Mouse (Mus musculus) limb, embryonic 10.5 days (tissue): ENCODE data around the gene Ropn1. TPM values are rescaled to one million over a fixed set of nuclear protein-coding genes. Genes with fewer than 3 reads are reported as not detected.

ENCODE experiments used
- DNase-seq: peaks from one replicate; pipeline ENCODE4 v3.0.0-alpha.2; 2017; ENCODE audit warnings: low spot score
- H3K27ac ChIP-seq: fragments of 300-500 bp; sonication (generic); 2 replicates; pipeline ENCODE4 v1.5.1; 2016; ENCODE audit warnings: mild to moderate bottlenecking
- H3K27me3 ChIP-seq: fragments of 300-500 bp; sonication (generic); 2 replicates; pipeline ENCODE4 v1.6.1; 2016; ENCODE audit warnings: low read depth, mild to moderate bottlenecking; ENCODE audit not compliant: poor library complexity, severe bottlenecking
- H3K36me3 ChIP-seq: fragments of 300-500 bp; sonication (generic); 2 replicates; pipeline ENCODE4 v1.6.1; 2016; ENCODE audit warnings: mild to moderate bottlenecking, moderate library complexity
- H3K4me1 ChIP-seq: fragments of 300-500 bp; sonication (generic); 2 replicates; pipeline ENCODE4 v1.6.1; 2016
- H3K4me3 ChIP-seq: fragments of 300-500 bp; sonication (generic); 2 replicates; pipeline ENCODE4 v1.5.1; 2016; ENCODE audit warnings: mild to moderate bottlenecking, moderate library complexity
- H3K9me3 ChIP-seq: fragments of 300-500 bp; sonication (generic); replicated peaks from 2 replicates; pipeline ENCODE4 v1.6.1; 2016; ENCODE audit warnings: mild to moderate bottlenecking
- WGBS: fragments of 180-500 bp; shearing (Covaris S2); methylation state at CpG from one replicate; pipeline ENCODE4 v1.1.7; 2016; 5-methylcytosine and 5-hydroxymethylcytosine counted together
- polyA plus RNA-seq: library from polyadenylated mRNA; unstranded; fragments of >200 nt; fragmentation: Nextera tagmentation; extraction: Ambion mirVana; gene quantifications from 2 replicates; pipeline ENCODE4 v1.2.1, GENCODE M21; 2016

The Ropn1 gene
- polyA plus RNA-seq, 1 experiment from 2014 or later: not detected

GRCm38 (mm10) chr16:34657983-34658382 lies 8.3 kb downstream of the Ropn1 start:
- Histone ChIP-seq H3K27ac (no peak overlapping the region), H3K27me3 (peaks cover 17% of the 10 kb centered on the region), H3K4me1 (peaks cover 17% of the 10 kb centered on the region), H3K9me3 (no peaks in the 10 kb centered on the region), H3K4me3 (peak overlapping the region; percentile 42), H3K36me3 (no peaks in the 10 kb centered on the region)
- DNase-seq: no peak
- WGBS: 27% methylated on average over 5 of the region's 5 CpGs

- H3K9me3 ChIP-seq: no peaks in the 10 kb centered on the region
- 37% methylated on average over 11 of the region's 11 CpGs for WGBS
- H3K4me1 ChIP-seq: peaks cover 17% of the 10 kb centered on the region
- H3K27me3 ChIP-seq: peaks cover 20% of the 10 kb centered on the region
- peak; percentile 50 for DNase-seq
- peak overlapping the region; percentile 42 for H3K4me3 ChIP-seq
- no peaks in the 10 kb centered on the region for H3K36me3 ChIP-seq
- H3K27ac ChIP-seq: peak overlapping the region; percentile 39; the same call in 1 of the 2 replicates
Observed at GRCm38 (mm10) chr16:34658388-34658787, 8.7 kb downstream of the Ropn1 start.

GRCm38 (mm10) chr16:34664553-34664952 lies 14.8 kb downstream of the Ropn1 start:
- Histone ChIP-seq H3K27ac (no peak overlapping the region), H3K36me3 (no peaks in the 10 kb centered on the region), H3K27me3 (peaks cover 57% of the 10 kb centered on the region), H3K9me3 (no peaks in the 10 kb centered on the region), H3K4me3 (no peak overlapping the region), H3K4me1 (peaks cover 7% of the 10 kb centered on the region; the same call in 1 of the 2 replicates)
- WGBS: 81% methylated on average over 3 of the region's 3 CpGs
- no peak for DNase-seq

- Histone ChIP-seq H3K9me3 (no peaks in the 10 kb centered on the region), H3K27me3 (peaks cover 61% of the 10 kb centered on the region), H3K27ac (no peak overlapping the region), H3K36me3 (no peaks in the 10 kb centered on the region), H3K4me3 (peak overlapping the region; percentile 24), H3K4me1 (peaks cover 11% of the 10 kb centered on the region; the same call in 1 of the 2 replicates)
- WGBS: 16% methylated on average over 20 of the region's 20 CpGs
- peak; percentile 82 for DNase-seq
Observed at GRCm38 (mm10) chr16:34667031-34667726, 17.5 kb downstream of the Ropn1 start.

- peaks cover 58% of the 10 kb centered on the region for H3K27me3 ChIP-seq
- peaks cover 11% of the 10 kb centered on the region; the same call in 1 of the 2 replicates for H3K4me1 ChIP-seq
- no peaks in the 10 kb centered on the region for H3K36me3 ChIP-seq
- WGBS: 78% methylated on average over 9 of the region's 9 CpGs
- H3K9me3 ChIP-seq: no peaks in the 10 kb centered on the region
- no peak for DNase-seq
- H3K4me3 ChIP-seq: no peak overlapping the region
- no peak overlapping the region for H3K27ac ChIP-seq
Observed at GRCm38 (mm10) chr16:34668341-34668740, 18.6 kb downstream of the Ropn1 start.

GRCm38 (mm10) chr16:34671966-34672365 lies 22.2 kb downstream of the Ropn1 start:
- no peak overlapping the region for H3K4me3 ChIP-seq
- no peak for DNase-seq
- H3K36me3 ChIP-seq: no peaks in the 10 kb centered on the region
- peaks cover 15% of the 10 kb centered on the region; the same call in 1 of the 2 replicates for H3K4me1 ChIP-seq
- H3K27ac ChIP-seq: no peak overlapping the region
- peaks cover 34% of the 10 kb centered on the region for H3K27me3 ChIP-seq
- 81% methylated on average over 7 of the region's 7 CpGs for WGBS
- H3K9me3 ChIP-seq: no peaks in the 10 kb centered on the region

- H3K27me3 ChIP-seq: peaks cover 29% of the 10 kb centered on the region
- WGBS: 87% methylated on average over 3 of the region's 3 CpGs
Observed at GRCm38 (mm10) chr16:34672822-34673221, 23.1 kb downstream of the Ropn1 start.

GRCm38 (mm10) chr16:34674365-34674764 lies 24.6 kb downstream of the Ropn1 start:
- H3K27ac ChIP-seq: no peak overlapping the region
- peaks cover 9% of the 10 kb centered on the region; the same call in 1 of the 2 replicates for H3K4me1 ChIP-seq
- H3K36me3 ChIP-seq: no peaks in the 10 kb centered on the region
- H3K9me3 ChIP-seq: no peaks in the 10 kb centered on the region
- peaks cover 13% of the 10 kb centered on the region for H3K27me3 ChIP-seq
- WGBS: 93% methylated on average over 6 of the region's 6 CpGs
- H3K4me3 ChIP-seq: no peak overlapping the region
- no peak for DNase-seq

More at GRCm38 (mm10) chr16:34672822-34673221, 23.1 kb downstream of the Ropn1 start:
- Histone ChIP-seq H3K9me3 (no peaks in the 10 kb centered on the region), H3K36me3 (no peaks in the 10 kb centered on the region), H3K4me3 (no peak overlapping the region), H3K27ac (no peak overlapping the region), H3K4me1 (peaks cover 9% of the 10 kb centered on the region; the same call in 1 of the 2 replicates)
- DNase-seq: no peak

- H3K9me3 ChIP-seq: no peaks in the 10 kb centered on the region
- no peaks in the 10 kb centered on the region for H3K4me1 ChIP-seq
- no peaks in the 10 kb centered on the region for H3K36me3 ChIP-seq
- H3K4me3 ChIP-seq: no peak overlapping the region
- no peak overlapping the region for H3K27ac ChIP-seq
- no peaks in the 10 kb centered on the region for H3K27me3 ChIP-seq
- DNase-seq: no peak
Observed at GRCm38 (mm10) chr16:34681823-34682222, 32.1 kb downstream of the Ropn1 start.

- peaks cover 11% of the 10 kb centered on the region for H3K4me1 ChIP-seq
- DNase-seq: no peak
- no peak overlapping the region for H3K27ac ChIP-seq
- no peaks in the 10 kb centered on the region for H3K27me3 ChIP-seq
- no peaks in the 10 kb centered on the region for H3K9me3 ChIP-seq
- peak overlapping the region; percentile 70 for H3K4me3 ChIP-seq
- 77% methylated on average over 3 of the region's 3 CpGs for WGBS
- H3K36me3 ChIP-seq: 0 out of 2 replicates have a peak, but pooled peaks cover under 1% of the 10 kb centered on the region
Observed at GRCm38 (mm10) chr16:34689879-34690278, 40.2 kb downstream of the Ropn1 start.

- WGBS: 1% methylated on average over 53 of the region's 53 CpGs
- no peaks in the 10 kb centered on the region for H3K27me3 ChIP-seq
- peaks cover 7% of the 10 kb centered on the region; the same call in 1 of the 2 replicates for H3K36me3 ChIP-seq
- no peaks in the 10 kb centered on the region for H3K9me3 ChIP-seq
- peak; percentile 97 for DNase-seq
- H3K27ac ChIP-seq: peak within 1 kb of the TSS; percentile 89
- H3K4me1 ChIP-seq: peaks cover 11% of the 10 kb centered on the region
- peak within 1 kb of the TSS; percentile 70 for H3K4me3 ChIP-seq
Observed at GRCm38 (mm10) chr16:34690334-34691144, 40.8 kb downstream of the Ropn1 start, which contains the start of gene Ccdc14. Gene Ccdc14, plus strand, starts transcription at chr16:34690616.

GRCm38 (mm10) chr16:34691156-34691555 lies 41.4 kb downstream of the Ropn1 start:
- Histone ChIP-seq H3K27ac (peak overlapping the region; percentile 89), H3K36me3 (peaks cover 13% of the 10 kb centered on the region), H3K9me3 (no peaks in the 10 kb centered on the region), H3K27me3 (no peaks in the 10 kb centered on the region), H3K4me1 (peaks cover 11% of the 10 kb centered on the region), H3K4me3 (peak overlapping the region; percentile 70)
- DNase-seq: peak; percentile 38
- WGBS: 11% methylated on average over 11 of the region's 11 CpGs

- Histone ChIP-seq H3K4me3 (no peak overlapping the region), H3K4me1 (peaks cover 11% of the 10 kb centered on the region), H3K27me3 (no peaks in the 10 kb centered on the region), H3K36me3 (peaks cover 42% of the 10 kb centered on the region), H3K9me3 (no peaks in the 10 kb centered on the region), H3K27ac (no peak overlapping the region)
- 95% methylated on average over 6 of the region's 7 CpGs for WGBS
- no peak for DNase-seq
Observed at GRCm38 (mm10) chr16:34694477-34694876, 44.8 kb downstream of the Ropn1 start.
